ENCODE assay signal across 9 mouse cellular contexts in genomic region chr2:47491874-47492539, GRCm38 (mm10).
DNase-seq lines count a peak whose midpoint lies in the region; ATAC-seq lines count a peak whose summit lies in the region.
"Had no signal": no experiment of that assay in that cellular context is flagged by ENCODE, and none has a peak within 500 bp of the region (broad histone marks: within the 10 kb centered on the region; RNA-seq: fewer than 3 reads in every experiment).

No protein-coding gene starts in this region.

- no peak overlapping the region for H3K4me3 ChIP-seq in hindbrain, embryonic 14.5 days (replicated peaks; ENCODE audit: low read length)
- H3K4me3 ChIP-seq in midbrain, embryonic 13.5 days (replicated peaks): no peak overlapping the region
- H3K4me3 ChIP-seq: heart, embryonic 15.5 days had no signal

- ATAC-seq in hindbrain, embryonic 14.5 days (ENCODE audit: low FRiP score): peak; percentile 66
- peak; percentile 72 for ATAC-seq in midbrain, embryonic 13.5 days
- ATAC-seq in megakaryocyte-erythroid progenitor cell, adult 5-6 weeks (replicated peaks; ENCODE audit: low FRiP score, low TSS enrichment, poor library complexity, severe bottlenecking): no peak

- peak; percentile 11 for DNase-seq in cerebellum, adult 8-10 months
- DNase-seq in cerebellum, adult 11-12 months: no peak
- peak; percentile 31 to 66 for DNase-seq in left cerebral cortex, adult 18-20 months (ENCODE audit: low spot score in 2 of 2)
- no peak for DNase-seq in left cerebral cortex, adult 9 months (ENCODE audit: low spot score in 2 of 2)
- DNase-seq in brain, embryonic 18.5 days (ENCODE audit: low read depth, low spot score): peak; percentile 14
- peak; percentile 82 for DNase-seq in hindbrain, embryonic 14.5 days (ENCODE audit: low spot score)

- WGBS in hindbrain, embryonic 14.5 days: 12% methylated on average over 5 of the region's 5 CpGs
- WGBS in midbrain, embryonic 13.5 days: 16% methylated on average over 5 of the region's 5 CpGs

- no peak overlapping the region for H3K9ac ChIP-seq in hindbrain, embryonic 14.5 days
- no peak overlapping the region for H3K9ac ChIP-seq in midbrain, embryonic 13.5 days (replicated peaks)
- H3K9ac ChIP-seq: heart, embryonic 15.5 days had no signal

- H3K9me3 ChIP-seq in hindbrain, embryonic 14.5 days (ENCODE audit: control insufficient read depth, low read length): no peaks in the 10 kb centered on the region
- no peaks in the 10 kb centered on the region for H3K9me3 ChIP-seq in midbrain, embryonic 13.5 days
- H3K9me3 ChIP-seq: heart, embryonic 15.5 days had no signal

- H3K36me3 ChIP-seq in hindbrain, embryonic 14.5 days (replicated peaks; ENCODE audit: control insufficient read depth, insufficient read depth): no peaks in the 10 kb centered on the region
- H3K36me3 ChIP-seq in midbrain, embryonic 13.5 days: no peaks in the 10 kb centered on the region
- H3K36me3 ChIP-seq: heart, embryonic 15.5 days had no signal

- no peaks in the 10 kb centered on the region for H3K27me3 ChIP-seq in hindbrain, embryonic 14.5 days (ENCODE audit: control insufficient read depth, insufficient read depth, low read length)
- H3K27me3 ChIP-seq in midbrain, embryonic 13.5 days: no peaks in the 10 kb centered on the region
- H3K27me3 ChIP-seq: heart, embryonic 15.5 days had no signal

- no peak overlapping the region for H3K27ac ChIP-seq in hindbrain, embryonic 14.5 days
- no peak overlapping the region for H3K27ac ChIP-seq in midbrain, embryonic 13.5 days
- H3K27ac ChIP-seq: heart, embryonic 15.5 days had no signal

- no peak overlapping the region for H3K4me2 ChIP-seq in hindbrain, embryonic 14.5 days (replicated peaks)
- H3K4me2 ChIP-seq in midbrain, embryonic 13.5 days (replicated peaks): no peak overlapping the region
- H3K4me2 ChIP-seq: heart, embryonic 15.5 days had no signal

- H3K4me1 ChIP-seq in hindbrain, embryonic 14.5 days (replicated peaks; ENCODE audit: control insufficient read depth, insufficient read depth, low read length): no peaks in the 10 kb centered on the region
- no peaks in the 10 kb centered on the region for H3K4me1 ChIP-seq in midbrain, embryonic 13.5 days (replicated peaks)
- H3K4me1 ChIP-seq: heart, embryonic 15.5 days had no signal

Comparison
In these comparisons a context has a peak if more than half of its experiments do, and no peak if none do; other contexts are left out.
1. DNase-seq: peak in cerebellum, adult 8-10 months (single experiment), left cerebral cortex, adult 18-20 months (2 of 2), brain, embryonic 18.5 days (single experiment) and hindbrain, embryonic 14.5 days (single experiment); none in cerebellum, adult 11-12 months (single experiment) and left cerebral cortex, adult 9 months (0 of 2).